7 mouse cellular contexts compared by ENCODE assay signal in the genomic region with DNA sequence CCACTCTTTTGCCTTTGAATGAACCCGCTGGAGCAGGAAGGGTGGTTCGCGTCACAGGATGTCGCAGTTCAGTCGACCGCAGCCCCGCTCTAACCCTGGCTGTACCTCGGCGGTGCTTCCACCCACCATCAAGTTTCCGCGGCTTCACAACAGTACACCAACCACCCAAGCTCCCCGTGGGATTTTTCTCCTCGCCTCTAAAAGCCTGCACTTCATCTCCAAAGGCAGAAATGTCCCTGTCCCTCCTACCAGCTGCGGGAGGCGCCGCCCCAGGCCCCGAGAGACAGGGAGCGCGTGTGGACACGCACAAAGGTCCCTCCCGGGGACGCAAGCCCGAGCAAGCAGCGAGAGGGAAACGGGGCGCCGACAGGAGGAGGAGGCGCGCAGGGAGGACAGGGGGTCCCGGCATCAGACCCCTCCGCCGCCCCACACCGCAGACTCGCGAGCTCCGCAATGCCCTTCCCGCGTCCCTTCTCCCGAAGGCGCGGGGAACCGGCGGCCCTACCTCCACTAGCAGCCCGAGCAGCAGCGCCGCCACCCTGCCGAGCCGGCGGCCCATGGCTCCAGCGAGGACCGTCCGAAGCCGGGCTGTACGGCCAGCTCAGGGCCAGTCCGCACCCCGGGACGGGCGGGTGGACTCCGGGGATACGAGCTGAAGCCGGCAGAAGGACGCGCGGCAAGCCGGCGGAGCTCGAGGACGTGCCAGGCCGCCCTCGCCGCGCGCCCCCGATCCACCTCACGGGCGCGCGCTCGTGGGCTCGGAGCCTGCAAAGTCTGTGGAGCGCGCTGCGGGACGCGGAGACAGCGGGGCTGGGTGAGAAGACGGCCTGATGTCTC. TPM values are rescaled to one million over a fixed set of nuclear protein-coding genes. Genes with fewer than 3 reads are reported as not detected.
DNase-seq lines count a peak whose midpoint lies in the region; ATAC-seq and TF ChIP-seq lines count a peak whose summit lies in the region.

A gene (minus strand): TSS at position 738 of the 837 bp plus-strand sequence.

- TF ChIP-seq CTCF in spleen, adult 2 months (IDR thresholded peaks at IDR 0.05; ENCODE audit: extremely low read depth, insufficient read depth, insufficient read length, insufficient replicate concordance): no peak

- TF ChIP-seq POLR2A in limb, embryonic 14.5 days (IDR thresholded peaks at IDR 0.05; ENCODE audit: borderline replicate concordance, extremely low read depth, insufficient read depth, insufficient read length): peak; percentile 55; the same call in 1 of the 2 replicates
- no peak; the same call in 1 of the 2 replicates for TF ChIP-seq POLR2A in spleen, adult 2 months (IDR thresholded peaks at IDR 0.05; ENCODE audit: low read depth, low read length)

- H3K4me2 ChIP-seq in embryonic facial prominence, embryonic 14.5 days (ENCODE audit: low read depth, low read length): peak within 1 kb of the TSS; percentile 59
- peak within 1 kb of the TSS; percentile 51 for H3K4me2 ChIP-seq in limb, embryonic 14.5 days (replicated peaks; ENCODE audit: low read depth, low read length, severe bottlenecking)
- H3K4me2 ChIP-seq in midbrain, embryonic 16.5 days (ENCODE audit: low read length): peak within 1 kb of the TSS; percentile 67

- H3K27me3 ChIP-seq in embryonic facial prominence, embryonic 14.5 days (replicated peaks; ENCODE audit: control insufficient read depth, insufficient read depth, low read length): no peaks in the 10 kb centered on the region
- H3K27me3 ChIP-seq in limb, embryonic 14.5 days (ENCODE audit: control insufficient read depth, insufficient read depth, low read length): no peaks in the 10 kb centered on the region
- H3K27me3 ChIP-seq in midbrain, embryonic 16.5 days (ENCODE audit: control insufficient read depth, insufficient read depth, low read depth, low read length): no peaks in the 10 kb centered on the region
- H3K27me3 ChIP-seq in spleen, adult 2 months (ENCODE audit: control insufficient read depth, insufficient read depth, low read length): no peaks in the 10 kb centered on the region; the same call in 1 of the 2 replicates

- peak; percentile 31 to 55 for DNase-seq in adrenal gland, postnatal 4 days (ENCODE audit: low spot score in 2 of 2)
- peak; percentile 85 for DNase-seq in embryonic facial prominence, embryonic 14.5 days (ENCODE audit: low spot score)
- DNase-seq in heart, adult 8-10 months (ENCODE audit: low spot score): peak; percentile 43
- DNase-seq in kidney, adult 9 months: peak; percentile 53
- DNase-seq in limb, embryonic 14.5 days (ENCODE audit: low spot score): peak; percentile 75
- DNase-seq in spleen, adult 2 months (ENCODE audit: low read depth in 1 of 2, low spot score in 2 of 2): peak; percentile 41 to 60

- no peaks in the 10 kb centered on the region for H3K36me3 ChIP-seq in embryonic facial prominence, embryonic 14.5 days (ENCODE audit: control insufficient read depth, insufficient read depth, low read length)
- H3K36me3 ChIP-seq in limb, embryonic 14.5 days (ENCODE audit: control insufficient read depth, insufficient read depth, low read length): no peaks in the 10 kb centered on the region
- H3K36me3 ChIP-seq in midbrain, embryonic 16.5 days (ENCODE audit: control insufficient read depth, insufficient read depth, low read length): no peaks in the 10 kb centered on the region
- H3K36me3 ChIP-seq in spleen, adult 2 months (ENCODE audit: control insufficient read depth, insufficient read depth, low read length): no peaks in the 10 kb centered on the region

- H3K27ac ChIP-seq in embryonic facial prominence, embryonic 14.5 days (replicated peaks; ENCODE audit: low read depth, low read length): peak within 1 kb of the TSS; percentile 95
- peak within 1 kb of the TSS; percentile 92 for H3K27ac ChIP-seq in limb, embryonic 14.5 days (replicated peaks; ENCODE audit: low read depth, low read length)
- H3K27ac ChIP-seq in midbrain, embryonic 16.5 days (ENCODE audit: low read length): peak within 1 kb of the TSS; percentile 98
- peak within 1 kb of the TSS; percentile 73 for H3K27ac ChIP-seq in spleen, adult 2 months (ENCODE audit: insufficient read depth, low read length)

- peak within 1 kb of the TSS; percentile 95 for H3K9ac ChIP-seq in embryonic facial prominence, embryonic 14.5 days (ENCODE audit: low read depth, low read length)
- peak within 1 kb of the TSS; percentile 95 for H3K9ac ChIP-seq in limb, embryonic 14.5 days (ENCODE audit: low read depth, low read length, severe bottlenecking)
- peak within 1 kb of the TSS; percentile 99 for H3K9ac ChIP-seq in midbrain, embryonic 16.5 days (ENCODE audit: low read depth, low read length)

- ATAC-seq in embryonic facial prominence, embryonic 14.5 days (ENCODE audit: low read depth): peak; percentile 92
- peak; percentile 86 for ATAC-seq in limb, embryonic 14.5 days (ENCODE audit: low FRiP score, low read depth)
- ATAC-seq in midbrain, embryonic 16.5 days: peak; percentile 93

- no peaks in the 10 kb centered on the region for H3K9me3 ChIP-seq in embryonic facial prominence, embryonic 14.5 days (ENCODE audit: control insufficient read depth, low read length)
- no peaks in the 10 kb centered on the region for H3K9me3 ChIP-seq in limb, embryonic 14.5 days (ENCODE audit: control insufficient read depth, low read length)
- H3K9me3 ChIP-seq in midbrain, embryonic 16.5 days (replicated peaks; ENCODE audit: control insufficient read depth, low read length, poor library complexity, severe bottlenecking): no peaks in the 10 kb centered on the region

- 1% methylated on average over 55 of the region's 87 CpGs for WGBS in embryonic facial prominence, embryonic 14.5 days
- WGBS in limb, embryonic 14.5 days: under 1% methylated on average over 71 of the region's 87 CpGs
- WGBS in midbrain, embryonic 16.5 days: under 1% methylated on average over 78 of the region's 87 CpGs
- WGBS in spleen, adult 2 months: under 1% methylated on average over 87 of the region's 87 CpGs

- H3K4me1 ChIP-seq in embryonic facial prominence, embryonic 14.5 days (ENCODE audit: control insufficient read depth, insufficient read depth, low read length): no peaks in the 10 kb centered on the region
- no peaks in the 10 kb centered on the region for H3K4me1 ChIP-seq in limb, embryonic 14.5 days (ENCODE audit: control insufficient read depth, insufficient read depth, low read length)
- H3K4me1 ChIP-seq in midbrain, embryonic 16.5 days (ENCODE audit: control insufficient read depth, insufficient read depth, low read length): peaks cover 18% of the 10 kb centered on the region
- H3K4me1 ChIP-seq in spleen, adult 2 months (ENCODE audit: control insufficient read depth, insufficient read depth, insufficient read length): no peaks in the 10 kb centered on the region; the same call in none of the 2 replicates

- peak within 1 kb of the TSS; percentile 84 for H3K4me3 ChIP-seq in embryonic facial prominence, embryonic 14.5 days (ENCODE audit: low read depth, low read length)
- H3K4me3 ChIP-seq in limb, embryonic 14.5 days (replicated peaks; ENCODE audit: low read length): peak within 1 kb of the TSS; percentile 88
- H3K4me3 ChIP-seq in midbrain, embryonic 16.5 days (ENCODE audit: low read depth, low read length): peak within 1 kb of the TSS; percentile 95
- peak within 1 kb of the TSS; percentile 81 for H3K4me3 ChIP-seq in spleen, adult 2 months (ENCODE audit: extremely low read depth, insufficient read depth, insufficient read length)

RNA-seq across cellular contexts. Expression of the gene that starts here (rescaled TPM):
- 10 to 100 TPM; 26.2 to 29.9 TPM for total RNA-seq in adrenal gland, postnatal 4 days (2021)
- polyA plus RNA-seq in embryonic facial prominence, embryonic 14.5 days (2014; fragmentation: Nextera tagmentation; extraction: Ambion mirVana): 25.2 and 26.6 TPM in 2 replicates
- total RNA-seq in heart, adult 8-10 months (2022): 10 to 100 TPM; 19.0 to 22.8 (median 20.4) TPM
- 46.2 and 46.3 TPM in 2 replicates for polyA plus RNA-seq in limb, embryonic 14.5 days (2012; rRNA removed)
- 27.5 and 31.9 TPM in 2 replicates for polyA plus RNA-seq in limb, embryonic 14.5 days (2014; fragmentation: Nextera tagmentation; extraction: Ambion mirVana)
- 254 and 266 TPM in 2 replicates for polyA plus RNA-seq in midbrain, embryonic 16.5 days (2015; fragmentation: Nextera tagmentation; extraction: Ambion mirVana)
- polyA plus RNA-seq in spleen, adult 2 months (2012; rRNA removed): 18.3 and 20.2 TPM in 2 replicates

Comparison
In these comparisons a context has a peak if more than half of its experiments do, and no peak if none do; other contexts are left out.
1. Peak in every context shown above with its lines: DNase-seq, ATAC-seq, H3K4me3 ChIP-seq and H3K27ac ChIP-seq.